Mouse (Mus musculus) brain, embryonic 14.5 days (tissue): ENCODE results near the gene Wwox. TPM values are rescaled to one million over a fixed set of nuclear protein-coding genes. Genes with fewer than 3 reads are reported as not detected.

ENCODE experiments used
- DNase-seq: peaks from one replicate; pipeline ENCODE4 v3.0.0-alpha.2; 2011; ENCODE audit warnings: low read depth
- CTCF ChIP-seq: fragments of 200-500 bp; IDR thresholded peaks from 2 replicates; pipeline ENCODE4 v1.5.1; 2012; ENCODE audit warnings: inconsistent platforms, mild to moderate bottlenecking, moderate library complexity, borderline replicate concordance; ENCODE audit not compliant: insufficient read depth, insufficient read length; ENCODE audit errors: extremely low read depth
- POLR2A ChIP-seq: fragments of 200-500 bp; IDR thresholded peaks from 2 replicates; pipeline ENCODE4 v1.6.1; 2012; ENCODE audit warnings: mild to moderate bottlenecking, inconsistent platforms, borderline replicate concordance; ENCODE audit not compliant: poor library complexity, insufficient read depth, insufficient read length, severe bottlenecking; ENCODE audit errors: extremely low read depth
- polyA plus RNA-seq: library from polyadenylated mRNA; depleted of rRNA; stranded (reverse); fragments of >200 nt; gene quantifications from 2 replicates; pipeline ENCODE4 v1.2.3, GENCODE M21; 2012

Wwox gene
- polyA plus RNA-seq, 1 experiment, result 11.0 TPM

GRCm38 (mm10) chr8:115201726-115202125 lies 762.3 kb downstream of the Wwox start:
- TF ChIP-seq CTCF (no peak), POLR2A (no peak)
- DNase-seq, result no peak

- TF ChIP-seq POLR2A (no peak), CTCF (no peak)
- no peak for DNase-seq
Observed at GRCm38 (mm10) chr8:115207480-115207879, 768.0 kb downstream of the Wwox start.

DNA sequence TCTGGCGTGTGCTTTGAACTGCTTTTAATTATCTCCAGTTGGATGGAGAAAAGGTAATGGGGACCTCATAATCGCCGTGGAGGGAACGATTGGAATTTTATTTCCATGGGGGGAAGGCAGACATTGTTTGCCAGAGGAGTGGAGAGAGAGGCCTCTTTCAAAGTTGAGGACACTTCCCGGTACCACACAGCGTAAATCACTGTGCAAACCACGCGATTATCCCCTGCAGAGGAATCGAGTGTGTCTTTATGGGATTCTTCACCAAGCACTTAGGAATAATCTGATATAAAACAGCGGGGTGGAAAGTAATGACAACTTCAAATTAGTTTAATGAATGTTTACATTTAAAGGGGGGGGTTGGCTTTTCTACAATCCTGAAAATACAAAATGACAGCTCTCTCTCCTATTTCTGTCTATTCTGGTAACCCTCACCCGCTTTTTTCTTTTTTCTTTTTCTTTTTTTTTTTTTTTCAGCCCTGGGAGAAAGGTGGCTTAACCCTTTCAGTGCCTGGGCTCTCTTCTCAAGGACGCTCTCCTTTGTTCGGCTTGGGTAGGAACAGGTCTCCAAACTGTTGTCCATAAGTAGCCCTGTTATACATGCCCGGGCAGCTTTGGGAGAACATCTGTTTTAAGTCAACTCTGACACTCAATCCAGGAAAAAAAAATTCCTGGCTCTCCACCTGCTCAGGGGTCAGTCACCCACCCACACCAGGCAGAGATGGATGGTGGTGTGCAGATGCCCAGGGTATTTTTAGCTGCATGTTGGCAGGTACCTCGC lies 769.1 kb downstream of the Wwox start:
- DNase-seq, result peak; percentile 47
- TF ChIP-seq CTCF, result no peak
- no peak for TF ChIP-seq POLR2A

GRCm38 (mm10) chr8:115210014-115210413 lies 770.6 kb downstream of the Wwox start:
- TF ChIP-seq POLR2A, result no peak
- TF ChIP-seq CTCF, result no peak
- no peak for DNase-seq

DNA sequence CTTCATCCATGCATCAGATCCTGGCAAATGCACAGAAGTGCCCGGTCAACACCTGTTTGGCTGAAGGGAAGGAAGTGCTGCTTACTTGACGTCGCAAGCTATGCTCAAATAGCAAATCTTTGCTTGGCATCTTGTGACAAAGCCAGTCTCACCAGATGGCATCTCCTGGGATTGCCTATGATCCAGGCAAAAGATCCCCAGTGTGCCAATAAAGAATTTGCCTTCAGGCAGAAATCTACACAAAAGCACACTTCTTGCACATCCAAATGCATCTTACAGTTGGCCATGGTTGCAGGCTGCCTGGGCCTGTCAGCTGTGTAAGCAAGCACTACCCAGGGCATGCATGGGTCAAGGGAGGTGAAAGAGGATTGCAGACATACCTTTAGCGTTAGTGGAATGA lies 773.7 kb downstream of the Wwox start:
- DNase-seq, result peak; percentile 70

DNA sequence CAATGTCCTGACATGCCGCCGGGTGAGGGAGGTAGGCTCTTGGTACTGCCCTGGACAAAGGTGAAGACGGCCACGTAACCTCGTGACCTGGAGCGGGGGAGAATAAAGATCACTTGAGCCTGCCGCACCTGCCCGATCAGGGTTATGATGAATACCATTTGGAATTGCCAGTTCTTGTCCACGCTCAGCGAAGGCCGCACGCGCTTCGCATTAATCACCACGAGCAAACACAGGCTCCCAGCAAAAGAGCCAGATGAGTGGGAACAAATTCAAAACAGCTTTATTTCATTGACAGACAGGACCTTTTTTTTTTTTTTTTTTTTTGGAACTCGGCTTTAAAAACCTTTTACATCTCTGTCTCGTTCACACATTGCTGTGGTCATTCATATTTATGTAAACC lies 775.4 kb downstream of the Wwox start:
- peak; percentile 57 for DNase-seq
- TF ChIP-seq CTCF, result no peak
- no peak for TF ChIP-seq POLR2A

More for the DNA sequence above, 773.7 kb downstream of the Wwox start:
- TF ChIP-seq POLR2A, result no peak
- TF ChIP-seq CTCF, result no peak

GRCm38 (mm10) chr8:115216801-115217200 lies 777.3 kb downstream of the Wwox start:
- no peak for TF ChIP-seq CTCF
- DNase-seq, result no peak

GRCm38 (mm10) chr8:115222545-115222944 lies 783.1 kb downstream of the Wwox start:
- DNase-seq, result peak; percentile 71
- TF ChIP-seq POLR2A (no peak), CTCF (no peak)

DNA sequence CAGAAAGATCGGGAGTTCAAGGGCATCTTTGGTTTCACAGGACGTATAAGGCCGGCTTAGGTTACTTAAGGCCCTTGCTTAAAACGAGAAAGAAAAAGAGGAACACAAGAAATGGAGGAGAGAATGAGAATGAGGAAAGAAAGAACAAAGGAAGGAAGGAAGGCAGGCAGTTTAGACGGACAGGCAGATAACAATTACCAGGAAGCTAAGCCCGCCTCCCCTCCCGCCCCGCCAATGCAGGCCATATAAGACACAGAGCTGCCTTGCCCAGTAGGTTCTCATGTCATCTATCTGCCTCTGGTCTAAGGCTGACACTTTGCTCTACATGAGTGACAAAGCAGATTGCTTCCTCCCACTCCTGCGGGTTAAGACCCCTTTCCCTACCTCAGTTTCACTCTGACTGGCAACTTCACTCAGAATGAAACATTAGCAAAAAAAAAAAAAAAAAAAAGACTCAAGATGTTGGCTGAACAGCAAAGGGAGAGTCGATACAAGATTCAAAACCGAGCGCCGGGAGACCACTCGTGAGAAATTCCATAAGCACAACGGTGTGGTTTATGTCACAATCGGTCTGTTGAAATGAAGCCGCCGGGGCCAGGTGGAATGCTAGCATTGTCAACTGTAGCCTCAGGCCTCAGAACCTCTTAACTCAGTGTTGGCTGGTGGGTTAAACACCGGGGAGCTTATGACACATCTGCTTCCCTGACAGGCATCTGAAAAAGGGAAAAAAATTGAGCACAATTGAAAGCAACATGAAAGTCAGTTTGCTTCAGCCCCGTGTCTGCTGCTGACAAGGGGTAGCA lies 787.5 kb downstream of the Wwox start:
- no peak for TF ChIP-seq CTCF
- TF ChIP-seq POLR2A, result no peak
- DNase-seq, result peak; percentile 53

- TF ChIP-seq CTCF (no peak), POLR2A (no peak)
- no peak for DNase-seq
Observed at GRCm38 (mm10) chr8:115228903-115229302, 789.4 kb downstream of the Wwox start.

GRCm38 (mm10) chr8:115234068-115234467 lies 794.6 kb downstream of the Wwox start:
- DNase-seq, result no peak
- TF ChIP-seq POLR2A, result no peak
- no peak for TF ChIP-seq CTCF

GRCm38 (mm10) chr8:115237596-115237995 lies 798.1 kb downstream of the Wwox start:
- peak; percentile 59 for DNase-seq
- TF ChIP-seq POLR2A, result no peak

- TF ChIP-seq CTCF (no peak), POLR2A (no peak)
- DNase-seq, result peak; percentile 86
Observed at GRCm38 (mm10) chr8:115243465-115244027, 804.1 kb downstream of the Wwox start.
